Mouse (Mus musculus) limb, embryonic 12.5 days (tissue): ENCODE measurements around the gene Ksr1. TPM values are rescaled to one million over a fixed set of nuclear protein-coding genes. Genes with fewer than 3 reads are reported as not detected.

ENCODE experiments used
- ATAC-seq: fragments of 200-750 bp; cut with Nextera tagmentation; 2 replicates; pipeline ENCODE4 v1.8.0; 2017; ENCODE audit warnings: low read depth, moderate TSS enrichment; ENCODE audit not compliant: insufficient number of reproducible peaks, insufficient read depth, low FRiP score, low TSS enrichment
- H3K27ac ChIP-seq: fragments of 300-500 bp; sonication (generic); 2 replicates; pipeline ENCODE4 v1.5.1; 2016; ENCODE audit warnings: mild to moderate bottlenecking, moderate library complexity
- H3K27me3 ChIP-seq: fragments of 300-500 bp; sonication (generic); 2 replicates; pipeline ENCODE4 v1.6.1; 2016; ENCODE audit warnings: mild to moderate bottlenecking, moderate library complexity
- H3K36me3 ChIP-seq: fragments of 300-500 bp; sonication (generic); 2 replicates; pipeline ENCODE4 v1.6.1; 2016; ENCODE audit warnings: mild to moderate bottlenecking, moderate library complexity
- H3K4me1 ChIP-seq: fragments of 300-500 bp; sonication (generic); replicated peaks from 2 replicates; pipeline ENCODE4 v1.6.1; 2016
- H3K4me2 ChIP-seq: fragments of 300-500 bp; sonication (generic); 2 replicates; pipeline ENCODE4 v1.6.1; 2016; ENCODE audit warnings: mild to moderate bottlenecking, moderate library complexity
- H3K4me3 ChIP-seq: fragments of 300-500 bp; sonication (generic); replicated peaks from 2 replicates; pipeline ENCODE4 v1.5.1; 2016; ENCODE audit warnings: mild to moderate bottlenecking
- H3K9ac ChIP-seq: fragments of 300-500 bp; sonication (generic); replicated peaks from 2 replicates; pipeline ENCODE4 v1.6.1; 2016; ENCODE audit warnings: mild to moderate bottlenecking, moderate library complexity
- H3K9me3 ChIP-seq: fragments of 300-500 bp; sonication (generic); 2 replicates; pipeline ENCODE4 v1.6.1; 2016; ENCODE audit warnings: mild to moderate bottlenecking, moderate library complexity
- WGBS: fragments of 180-500 bp; shearing (Covaris S2); methylation state at CpG from one replicate; pipeline ENCODE4 v1.1.7; 2016; 5-methylcytosine and 5-hydroxymethylcytosine counted together
- polyA plus RNA-seq: library from polyadenylated mRNA; unstranded; fragments of >200 nt; fragmentation: Nextera tagmentation; extraction: Ambion mirVana; gene quantifications from 2 replicates; pipeline ENCODE4 v1.2.1, GENCODE M21; 2016

The Ksr1 gene
- polyA plus RNA-seq, 1 experiment from 2014 or later: 4.3 TPM

GRCm38 (mm10) chr11:79019839-79020534 is 126.2 kb downstream of the Ksr1 start:
- ATAC-seq: no peak
- Histone ChIP-seq H3K4me2 (no peak overlapping the region), H3K4me3 (no peak overlapping the region), H3K9ac (no peak overlapping the region), H3K27me3 (no peaks in the 10 kb centered on the region), H3K4me1 (peaks cover 25% of the 10 kb centered on the region), H3K36me3 (peaks cover 56% of the 10 kb centered on the region), H3K9me3 (no peaks in the 10 kb centered on the region), H3K27ac (0 out of 2 replicates have a peak overlapping the region, but pooled peaks have one; percentile 12)
- WGBS: 81% methylated on average over 17 of the region's 17 CpGs

- H3K9ac ChIP-seq: no peak overlapping the region
- H3K4me2 ChIP-seq: no peak overlapping the region
- WGBS: 55% methylated on average over 11 of the region's 11 CpGs
- H3K9me3 ChIP-seq: no peaks in the 10 kb centered on the region
- H3K27ac ChIP-seq: no peak overlapping the region
- no peak for ATAC-seq
- no peak overlapping the region for H3K4me3 ChIP-seq
- H3K27me3 ChIP-seq: no peaks in the 10 kb centered on the region
- H3K4me1 ChIP-seq: peaks cover 32% of the 10 kb centered on the region
- H3K36me3 ChIP-seq: peaks cover 56% of the 10 kb centered on the region
Observed at GRCm38 (mm10) chr11:79018954-79019704, 127.1 kb downstream of the Ksr1 start.

- Histone ChIP-seq H3K36me3 (peaks cover 56% of the 10 kb centered on the region), H3K4me2 (no peak overlapping the region), H3K27me3 (no peaks in the 10 kb centered on the region), H3K4me3 (no peak overlapping the region), H3K27ac (no peak overlapping the region), H3K9ac (no peak overlapping the region), H3K4me1 (peaks cover 16% of the 10 kb centered on the region; the same call in 1 of the 2 replicates), H3K9me3 (no peaks in the 10 kb centered on the region)
- ATAC-seq: no peak
- WGBS: 79% methylated on average over 7 of the region's 7 CpGs
Observed at GRCm38 (mm10) chr11:79017161-79017606, 129.0 kb downstream of the Ksr1 start.

GRCm38 (mm10) chr11:79016236-79016635 is 130.0 kb downstream of the Ksr1 start:
- no peak overlapping the region for H3K9ac ChIP-seq
- H3K9me3 ChIP-seq: no peaks in the 10 kb centered on the region
- H3K4me1 ChIP-seq: peaks cover 16% of the 10 kb centered on the region; the same call in 1 of the 2 replicates
- whole genome bisulfite sequencing: 42% methylated on average over 12 of the region's 12 CpGs
- peaks cover 51% of the 10 kb centered on the region for H3K36me3 ChIP-seq
- no peak overlapping the region for H3K27ac ChIP-seq
- no peak overlapping the region for H3K4me3 ChIP-seq
- H3K27me3 ChIP-seq: no peaks in the 10 kb centered on the region
- no peak for ATAC-seq
- H3K4me2 ChIP-seq: no peak overlapping the region

GRCm38 (mm10) chr11:79015660-79016215 is 130.5 kb downstream of the Ksr1 start:
- Histone ChIP-seq H3K9ac (no peak overlapping the region), H3K9me3 (no peaks in the 10 kb centered on the region), H3K4me3 (no peak overlapping the region), H3K27me3 (no peaks in the 10 kb centered on the region), H3K36me3 (peaks cover 46% of the 10 kb centered on the region), H3K27ac (no peak overlapping the region), H3K4me1 (peaks cover 16% of the 10 kb centered on the region; the same call in 1 of the 2 replicates), H3K4me2 (no peak overlapping the region)
- 90% methylated on average over 24 of the region's 24 CpGs for WGBS
- no peak for ATAC-seq

GRCm38 (mm10) chr11:79014602-79015325 is 131.4 kb downstream of the Ksr1 start:
- Histone ChIP-seq H3K4me1 (peaks cover 16% of the 10 kb centered on the region; the same call in 1 of the 2 replicates), H3K4me3 (no peak overlapping the region), H3K4me2 (no peak overlapping the region), H3K27ac (peak overlapping the region; percentile 42; the same call in 1 of the 2 replicates), H3K27me3 (no peaks in the 10 kb centered on the region), H3K9ac (no peak overlapping the region), H3K36me3 (peaks cover 36% of the 10 kb centered on the region), H3K9me3 (no peaks in the 10 kb centered on the region)
- WGBS: 72% methylated on average over 15 of the region's 15 CpGs
- no peak for ATAC-seq

GRCm38 (mm10) chr11:79013806-79014205 is 132.4 kb downstream of the Ksr1 start:
- H3K27ac ChIP-seq: no peak overlapping the region
- H3K36me3 ChIP-seq: peaks cover 30% of the 10 kb centered on the region
- H3K9me3 ChIP-seq: no peaks in the 10 kb centered on the region
- H3K4me3 ChIP-seq: no peak overlapping the region
- H3K4me2 ChIP-seq: no peak overlapping the region
- no peaks in the 10 kb centered on the region for H3K27me3 ChIP-seq
- ATAC-seq: no peak
- no peak overlapping the region for H3K9ac ChIP-seq
- peaks cover 16% of the 10 kb centered on the region; the same call in 1 of the 2 replicates for H3K4me1 ChIP-seq
- 72% methylated on average over 9 of the region's 9 CpGs for WGBS

GRCm38 (mm10) chr11:79013056-79013455 is 133.2 kb downstream of the Ksr1 start:
- Histone ChIP-seq H3K27ac (no peak overlapping the region), H3K9ac (no peak overlapping the region)
- no peak for ATAC-seq

GRCm38 (mm10) chr11:79012529-79012928 is 133.7 kb downstream of the Ksr1 start:
- 93% methylated on average over 2 of the region's 2 CpGs for WGBS
- Histone ChIP-seq H3K9ac (no peak overlapping the region), H3K9me3 (no peaks in the 10 kb centered on the region), H3K27ac (no peak overlapping the region), H3K27me3 (no peaks in the 10 kb centered on the region), H3K4me1 (peaks cover 16% of the 10 kb centered on the region; the same call in 1 of the 2 replicates), H3K36me3 (peaks cover 17% of the 10 kb centered on the region), H3K4me2 (no peak overlapping the region), H3K4me3 (no peak overlapping the region)
- ATAC-seq: no peak

More at GRCm38 (mm10) chr11:79013056-79013455, 133.2 kb downstream of the Ksr1 start:
- no peak overlapping the region for H3K4me2 ChIP-seq
- H3K4me1 ChIP-seq: peaks cover 16% of the 10 kb centered on the region; the same call in 1 of the 2 replicates
- peaks cover 22% of the 10 kb centered on the region for H3K36me3 ChIP-seq
- H3K9me3 ChIP-seq: no peaks in the 10 kb centered on the region
- H3K27me3 ChIP-seq: no peaks in the 10 kb centered on the region
- no peak overlapping the region for H3K4me3 ChIP-seq

GRCm38 (mm10) chr11:79008891-79009290 is 137.3 kb downstream of the Ksr1 start:
- Histone ChIP-seq H3K36me3 (no peaks in the 10 kb centered on the region), H3K9me3 (no peaks in the 10 kb centered on the region), H3K27ac (no peak overlapping the region), H3K27me3 (no peaks in the 10 kb centered on the region), H3K9ac (no peak overlapping the region), H3K4me2 (no peak overlapping the region), H3K4me3 (no peak overlapping the region), H3K4me1 (peaks cover under 1% of the 10 kb centered on the region; the same call in 1 of the 2 replicates)
- 82% methylated on average over 7 of the region's 7 CpGs for WGBS
- no peak for ATAC-seq
